Comparison of ENCODE assay signal across 7 mouse cellular contexts in the genomic region with DNA sequence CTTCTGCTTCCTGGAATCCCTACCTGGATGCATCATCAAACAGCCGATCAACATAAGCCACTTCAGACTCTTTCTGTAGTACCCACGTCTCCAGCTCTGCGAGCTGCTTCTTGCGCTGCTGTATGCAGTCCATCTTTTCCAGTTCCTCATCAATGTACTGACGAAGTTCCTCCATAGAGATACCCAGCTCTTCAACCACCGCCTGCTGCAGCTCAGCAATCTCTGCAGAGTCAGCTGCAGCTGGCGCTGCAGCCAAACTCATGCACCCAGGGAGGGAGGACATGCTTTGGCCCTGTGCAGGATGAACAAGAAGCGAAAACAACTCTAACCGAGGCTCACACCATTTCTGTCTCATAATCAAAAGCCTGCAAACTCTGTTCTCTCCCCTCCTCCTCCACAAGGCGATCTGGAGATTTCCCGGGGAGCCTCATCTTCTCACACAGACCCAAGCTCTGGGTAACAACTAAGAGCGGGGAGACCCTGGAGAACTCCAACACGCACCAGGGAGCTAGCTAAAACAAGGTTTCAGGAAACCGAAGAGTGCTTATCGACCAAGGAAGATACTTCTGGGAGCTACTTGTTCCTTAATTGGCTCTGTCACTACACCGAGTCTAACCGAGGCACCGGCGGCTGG. TPM values are rescaled to one million over a fixed set of nuclear protein-coding genes. Genes with fewer than 3 reads are reported as not detected.
DNase-seq lines count a peak whose midpoint lies in the region; ATAC-seq and TF ChIP-seq lines count a peak whose summit lies in the region.
"Not testable (repeated sequence)": the region's sequence is repeated elsewhere in the genome, so short reads cannot be mapped to it uniquely, and the experiment has no call there.

No protein-coding gene starts in this region.

- H3K4me2 ChIP-seq in forebrain, embryonic 14.5 days (ENCODE audit: low read length) = peak overlapping the region; percentile 48
- H3K4me2 ChIP-seq in heart, embryonic 16.5 days (ENCODE audit: low read depth, low read length) = peak overlapping the region; percentile 59
- H3K4me2 ChIP-seq in intestine, postnatal 0 days (replicated peaks; ENCODE audit: low read depth) = peak overlapping the region; percentile 60
- peak overlapping the region; percentile 52 for H3K4me2 ChIP-seq in liver, embryonic 11.5 days
- peak overlapping the region; percentile 51 for H3K4me2 ChIP-seq in neural tube, embryonic 15.5 days

- not testable (repeated sequence) for H3K9ac ChIP-seq in forebrain, embryonic 14.5 days (ENCODE audit: low read length); heart, embryonic 16.5 days (ENCODE audit: low read length); intestine, postnatal 0 days (ENCODE audit: low read depth, low read length); liver, embryonic 11.5 days (ENCODE audit: low read depth, low read length); neural tube, embryonic 15.5 days (replicated peaks)

- 39% methylated on average over 8 of the region's 19 CpGs for WGBS in forebrain, embryonic 14.5 days
- WGBS in heart, embryonic 16.5 days = 16% methylated on average over 6 of the region's 19 CpGs
- WGBS in intestine, postnatal 0 days = 11% methylated on average over 8 of the region's 19 CpGs
- 18% methylated on average over 8 of the region's 19 CpGs for WGBS in liver, embryonic 11.5 days
- WGBS in neural tube, embryonic 15.5 days = 23% methylated on average over 11 of the region's 19 CpGs

- H3K27ac ChIP-seq in cortical plate, adult 2 months (ENCODE audit: insufficient read depth, low read length); forebrain, embryonic 14.5 days (ENCODE audit: low read depth, low read length); heart, embryonic 16.5 days (ENCODE audit: low read length); intestine, postnatal 0 days (ENCODE audit: low read depth, low read length); liver, embryonic 11.5 days (ENCODE audit: low read depth, low read length); neural tube, embryonic 15.5 days (replicated peaks): not testable (repeated sequence)

- not testable (repeated sequence) for H3K27me3 ChIP-seq in forebrain, embryonic 14.5 days (replicated peaks; ENCODE audit: control insufficient read depth, insufficient read depth, low read length); heart, embryonic 16.5 days (ENCODE audit: control insufficient read depth, insufficient read depth, low read length); intestine, postnatal 0 days (replicated peaks; ENCODE audit: control insufficient read depth, insufficient read depth, low read length); liver, embryonic 11.5 days (replicated peaks; ENCODE audit: control insufficient read depth, insufficient read depth, low read length); neural tube, embryonic 15.5 days (replicated peaks)

- H3K4me3 ChIP-seq in cortical plate, adult 2 months (ENCODE audit: insufficient read depth, low read length) = peak overlapping the region; percentile 66; the same call in 1 of the 2 replicates
- peak overlapping the region; percentile 43 for H3K4me3 ChIP-seq in forebrain, embryonic 14.5 days (ENCODE audit: low read depth, low read length)
- peak overlapping the region; percentile 60 for H3K4me3 ChIP-seq in heart, embryonic 16.5 days (ENCODE audit: low read length)
- H3K4me3 ChIP-seq in intestine, postnatal 0 days (ENCODE audit: low read depth, low read length) = peak overlapping the region; percentile 46
- H3K4me3 ChIP-seq in liver, embryonic 11.5 days (ENCODE audit: low read depth, low read length) = peak overlapping the region; percentile 65
- peak overlapping the region; percentile 47 for H3K4me3 ChIP-seq in neural tube, embryonic 15.5 days (replicated peaks)

- TF ChIP-seq POLR2A in cortical plate, adult 2 months (IDR thresholded peaks at IDR 0.05; ENCODE audit: extremely low read depth, insufficient read depth, low read length) = not testable (repeated sequence)

- not testable (repeated sequence) for H3K9me3 ChIP-seq in forebrain, embryonic 14.5 days (replicated peaks; ENCODE audit: control insufficient read depth, low read length); heart, embryonic 16.5 days (replicated peaks; ENCODE audit: control insufficient read depth, low read length); intestine, postnatal 0 days (ENCODE audit: control insufficient read depth); liver, embryonic 11.5 days (ENCODE audit: control insufficient read depth, low read length); neural tube, embryonic 15.5 days (replicated peaks)

- not testable (repeated sequence) for TF ChIP-seq CTCF in cortical plate, adult 2 months (IDR thresholded peaks at IDR 0.05; ENCODE audit: extremely low read depth, insufficient read depth, low read length); intestine, postnatal 0 days (IDR thresholded peaks at IDR 0.05; ENCODE audit: low read depth)

- not testable (repeated sequence) for DNase-seq in forebrain, embryonic 14.5 days (ENCODE audit: low spot score); liver, embryonic 11.5 days (ENCODE audit: low spot score)

- not testable (repeated sequence) for H3K4me1 ChIP-seq in cortical plate, adult 2 months (ENCODE audit: control insufficient read depth, insufficient read depth, low read length); forebrain, embryonic 14.5 days (ENCODE audit: control insufficient read depth, insufficient read depth, low read length); heart, embryonic 16.5 days (ENCODE audit: control insufficient read depth, insufficient read depth, low read length); intestine, postnatal 0 days (replicated peaks; ENCODE audit: control insufficient read depth, insufficient read depth, low read length); liver, embryonic 11.5 days (replicated peaks; ENCODE audit: control insufficient read depth, insufficient read depth, low read length); neural tube, embryonic 15.5 days

- ATAC-seq in forebrain, embryonic 14.5 days; heart, embryonic 16.5 days (replicated peaks; ENCODE audit: extremely low read depth, insufficient read depth, low FRiP score); intestine, postnatal 0 days; liver, embryonic 11.5 days (replicated peaks; ENCODE audit: low FRiP score): not testable (repeated sequence)
- peak; percentile 26; the same call in 1 of the 2 replicates for ATAC-seq in megakaryocyte-erythroid progenitor cell, adult 5-6 weeks (replicated peaks; ENCODE audit: low FRiP score, low TSS enrichment, poor library complexity, severe bottlenecking)
- peak; percentile 12; the same call in 1 of the 2 replicates for ATAC-seq in neural tube, embryonic 15.5 days (ENCODE audit: low FRiP score)

- H3K36me3 ChIP-seq in forebrain, embryonic 14.5 days (ENCODE audit: control insufficient read depth, insufficient read depth, low read length) = peaks cover 25% of the 10 kb centered on the region
- peaks cover 14% of the 10 kb centered on the region for H3K36me3 ChIP-seq in heart, embryonic 16.5 days (ENCODE audit: control insufficient read depth, insufficient read depth)
- peaks cover 15% of the 10 kb centered on the region; the same call in 1 of the 2 replicates for H3K36me3 ChIP-seq in intestine, postnatal 0 days (ENCODE audit: control insufficient read depth, insufficient read depth)
- H3K36me3 ChIP-seq in liver, embryonic 11.5 days (ENCODE audit: control insufficient read depth, insufficient read depth, low read length) = not testable (repeated sequence)
- peaks cover 22% of the 10 kb centered on the region for H3K36me3 ChIP-seq in neural tube, embryonic 15.5 days

RNA-seq across cellular contexts. Expression of a gene that starts 1.0 kb away (rescaled TPM):
- polyA plus RNA-seq in cortical plate, adult 2 months (2012; rRNA removed) = 34.6 and 37.5 TPM in 2 replicates
- polyA plus RNA-seq in forebrain, embryonic 14.5 days (2014; fragmentation: Nextera tagmentation; extraction: Ambion mirVana) = 42.2 and 48.9 TPM in 2 replicates
- polyA plus RNA-seq in heart, embryonic 16.5 days (2015; fragmentation: Nextera tagmentation; extraction: Ambion mirVana) = 20.1 and 21.5 TPM in 2 replicates
- 7.5 and 7.7 TPM in 2 replicates for polyA plus RNA-seq in intestine, postnatal 0 days (2015; fragmentation: Nextera tagmentation; extraction: Ambion mirVana)
- polyA plus RNA-seq in liver, embryonic 11.5 days (2014; fragmentation: Nextera tagmentation; extraction: Ambion mirVana) = 47.0 and 57.6 TPM in 2 replicates
- 58.7 and 67.9 TPM in 2 replicates for total RNA-seq in megakaryocyte-erythroid progenitor cell, adult 5-6 weeks (2014; fragmentation: Nextera tagmentation)
- 44.1 and 46.5 TPM in 2 replicates for total RNA-seq in megakaryocyte-erythroid progenitor cell, adult 5-6 weeks (2017)
- polyA plus RNA-seq in neural tube, embryonic 15.5 days (2015; fragmentation: Nextera tagmentation; extraction: Ambion mirVana) = 37.6 and 38.3 TPM in 2 replicates

RNA-seq across cellular contexts. Expression of a gene that starts 41.4 kb away (rescaled TPM):
- polyA plus RNA-seq in cortical plate, adult 2 months (2012; rRNA removed) = 101 and 110 TPM in 2 replicates
- 75.8 and 91.8 TPM in 2 replicates for polyA plus RNA-seq in forebrain, embryonic 14.5 days (2014; fragmentation: Nextera tagmentation; extraction: Ambion mirVana)
- 139 and 145 TPM in 2 replicates for polyA plus RNA-seq in heart, embryonic 16.5 days (2015; fragmentation: Nextera tagmentation; extraction: Ambion mirVana)
- polyA plus RNA-seq in intestine, postnatal 0 days (2015; fragmentation: Nextera tagmentation; extraction: Ambion mirVana) = 109 and 120 TPM in 2 replicates
- polyA plus RNA-seq in liver, embryonic 11.5 days (2014; fragmentation: Nextera tagmentation; extraction: Ambion mirVana) = 178 and 182 TPM in 2 replicates
- total RNA-seq in megakaryocyte-erythroid progenitor cell, adult 5-6 weeks (2014; fragmentation: Nextera tagmentation) = 199 and 268 TPM in 2 replicates
- 118 and 125 TPM in 2 replicates for total RNA-seq in megakaryocyte-erythroid progenitor cell, adult 5-6 weeks (2017)
- polyA plus RNA-seq in neural tube, embryonic 15.5 days (2015; fragmentation: Nextera tagmentation; extraction: Ambion mirVana) = 93.4 and 102 TPM in 2 replicates

RNA-seq across cellular contexts. Expression of a gene that starts 46.6 kb away (rescaled TPM):
- not detected in 2 replicates for polyA plus RNA-seq in cortical plate, adult 2 months (2012; rRNA removed)
- polyA plus RNA-seq in forebrain, embryonic 14.5 days (2014; fragmentation: Nextera tagmentation; extraction: Ambion mirVana) = not detected in 2 replicates
- polyA plus RNA-seq in heart, embryonic 16.5 days (2015; fragmentation: Nextera tagmentation; extraction: Ambion mirVana) = not detected in 2 replicates
- not detected in 2 replicates for polyA plus RNA-seq in intestine, postnatal 0 days (2015; fragmentation: Nextera tagmentation; extraction: Ambion mirVana)
- not detected in 2 replicates for polyA plus RNA-seq in liver, embryonic 11.5 days (2014; fragmentation: Nextera tagmentation; extraction: Ambion mirVana)
- total RNA-seq in megakaryocyte-erythroid progenitor cell, adult 5-6 weeks (2014; fragmentation: Nextera tagmentation) = not detected in 2 replicates
- total RNA-seq in megakaryocyte-erythroid progenitor cell, adult 5-6 weeks (2017) = not detected in 2 replicates
- polyA plus RNA-seq in neural tube, embryonic 15.5 days (2015; fragmentation: Nextera tagmentation; extraction: Ambion mirVana) = not detected in 2 replicates

RNA-seq across cellular contexts. Expression of a gene that starts 49.1 kb away (rescaled TPM):
- polyA plus RNA-seq in cortical plate, adult 2 months (2012; rRNA removed) = 2.3 and 2.4 TPM in 2 replicates
- 0.27 and 0.64 TPM in 2 replicates for polyA plus RNA-seq in forebrain, embryonic 14.5 days (2014; fragmentation: Nextera tagmentation; extraction: Ambion mirVana)
- 0.60 and 0.79 TPM in 2 replicates for polyA plus RNA-seq in heart, embryonic 16.5 days (2015; fragmentation: Nextera tagmentation; extraction: Ambion mirVana)
- 2.0 and 2.3 TPM in 2 replicates for polyA plus RNA-seq in intestine, postnatal 0 days (2015; fragmentation: Nextera tagmentation; extraction: Ambion mirVana)
- 5.5 and 6.7 TPM in 2 replicates for polyA plus RNA-seq in liver, embryonic 11.5 days (2014; fragmentation: Nextera tagmentation; extraction: Ambion mirVana)
- 25.5 and 35.5 TPM in 2 replicates for total RNA-seq in megakaryocyte-erythroid progenitor cell, adult 5-6 weeks (2014; fragmentation: Nextera tagmentation)
- total RNA-seq in megakaryocyte-erythroid progenitor cell, adult 5-6 weeks (2017) = 15.6 and 16.7 TPM in 2 replicates
- polyA plus RNA-seq in neural tube, embryonic 15.5 days (2015; fragmentation: Nextera tagmentation; extraction: Ambion mirVana) = 0.40 and 0.41 TPM in 2 replicates
